Mouse (Mus musculus): ENCODE measurements around the gene Plk2.
A peak's percentile ranks its signal among the peaks of the same experiment; 100 is the strongest.
"Not testable (repeated sequence)": the region's sequence is repeated elsewhere in the genome, so short reads cannot be mapped to it uniquely, and the experiment has no call there.

Gene Plk2

DNA sequence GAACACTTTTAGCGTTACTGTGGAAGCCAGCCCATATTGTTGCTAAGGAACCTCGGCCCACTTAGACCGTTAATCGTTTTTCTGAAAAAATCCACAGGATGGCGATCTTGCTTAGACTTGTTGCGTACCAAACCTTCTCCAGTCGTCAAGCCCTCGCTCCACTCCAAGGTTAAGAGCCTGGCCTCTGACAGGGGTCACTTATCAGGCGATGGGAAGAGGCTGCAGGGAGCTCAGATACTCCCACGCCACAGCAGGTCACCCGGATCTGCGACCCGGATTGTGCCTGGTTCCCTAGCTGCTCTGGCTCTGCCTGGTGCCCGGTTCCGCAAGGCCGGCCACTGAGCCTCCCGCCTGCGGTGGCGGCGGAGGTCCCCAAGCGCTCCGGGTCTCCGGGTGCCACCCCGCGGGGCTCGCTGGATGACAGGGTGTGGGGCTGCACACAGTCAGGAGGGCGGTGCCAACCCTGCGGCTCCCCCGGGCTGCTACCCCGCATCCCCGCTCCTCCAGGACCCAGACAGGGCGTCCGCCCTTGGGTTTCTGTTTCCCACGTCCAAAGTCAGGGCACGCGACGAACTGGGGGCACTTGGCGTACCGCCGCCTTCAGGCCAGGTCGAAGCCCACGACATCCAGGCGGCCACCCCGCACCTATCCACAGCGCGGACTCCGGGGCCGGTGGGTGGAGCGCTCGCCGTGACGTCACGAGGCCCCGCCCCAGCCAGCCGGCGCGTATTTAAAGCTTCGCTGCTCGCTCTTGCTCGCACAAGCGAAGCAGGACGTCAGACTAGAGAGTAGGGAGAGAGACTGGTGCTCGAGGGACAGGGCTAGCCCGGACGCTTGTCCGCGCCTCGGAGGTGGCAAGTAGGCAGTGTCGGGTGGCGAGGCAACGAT lies at the start of gene Plk2:
Gene Plk2, plus strand, starts transcription at position 756 of the 888 bp plus-strand sequence.
- peak; percentile 89 to 95 for DNase-seq (ENCODE audit: low spot score in 2 of 2)

DNA sequence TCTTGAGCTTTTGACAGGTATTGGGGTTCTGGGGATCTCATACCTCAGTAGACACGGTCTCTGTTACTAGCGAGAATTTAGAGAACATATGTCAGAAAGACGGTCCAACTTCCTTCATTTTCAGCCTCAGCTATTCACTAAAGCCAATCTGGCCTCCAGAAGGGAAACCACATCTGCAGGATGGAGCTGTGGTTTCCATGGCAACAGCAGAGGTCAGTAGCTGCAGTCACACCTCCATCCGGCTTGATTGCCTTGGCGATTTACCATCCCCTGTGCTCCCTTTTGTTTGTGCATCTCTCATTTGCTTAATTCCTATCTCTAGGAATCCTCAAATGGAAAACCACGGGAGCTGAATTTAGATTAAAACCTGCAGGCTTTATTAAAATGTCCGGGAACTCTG lies 48.1 kb upstream of the Plk2 start:
- no peak for DNase-seq (ENCODE audit: low spot score in 2 of 2)

DNA sequence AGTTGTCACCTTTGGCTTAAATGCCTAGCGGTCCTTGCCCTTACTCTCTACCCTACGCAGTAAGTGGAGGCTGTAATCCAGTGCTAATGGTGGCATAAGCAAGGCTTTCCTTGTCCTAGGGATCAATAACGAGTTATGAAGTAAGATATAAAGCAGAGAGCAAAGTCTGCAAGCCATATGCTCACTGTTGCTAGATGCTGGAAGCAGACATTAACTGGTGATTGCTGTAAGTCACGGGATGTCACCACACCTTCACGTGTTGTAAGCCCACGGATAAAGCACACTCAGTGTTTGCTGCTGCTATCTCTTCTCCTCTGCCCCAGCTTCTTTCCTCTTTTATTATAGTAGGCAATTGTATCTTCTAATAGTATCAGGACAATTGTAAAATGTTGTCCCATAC lies 43.8 kb upstream of the Plk2 start:
- no peak for DNase-seq (ENCODE audit: low spot score in 2 of 2)

DNA sequence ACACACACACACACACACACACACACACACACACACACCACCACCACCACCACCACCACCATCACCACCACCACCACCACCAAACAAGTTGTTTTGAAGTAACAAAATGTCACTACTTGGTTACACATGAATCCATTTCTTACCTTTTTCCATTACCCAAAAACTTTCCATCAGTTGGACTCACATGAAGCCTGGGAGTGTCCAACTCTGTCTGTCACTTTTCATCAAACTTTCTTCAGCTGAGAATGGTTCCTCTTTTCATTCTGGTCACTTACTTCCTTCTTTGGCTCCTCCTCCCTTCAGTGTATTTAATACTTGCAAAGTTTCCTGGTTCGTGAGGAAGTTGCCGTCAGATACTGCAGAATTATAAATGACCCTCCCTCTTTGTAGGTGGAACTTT lies 37.9 kb upstream of the Plk2 start, which contains the start of gene Gapt:
Gene Gapt, minus strand, starts transcription at position 259 of the 400 bp plus-strand sequence.
- DNase-seq (ENCODE audit: low spot score in 2 of 2), result no peak

DNA sequence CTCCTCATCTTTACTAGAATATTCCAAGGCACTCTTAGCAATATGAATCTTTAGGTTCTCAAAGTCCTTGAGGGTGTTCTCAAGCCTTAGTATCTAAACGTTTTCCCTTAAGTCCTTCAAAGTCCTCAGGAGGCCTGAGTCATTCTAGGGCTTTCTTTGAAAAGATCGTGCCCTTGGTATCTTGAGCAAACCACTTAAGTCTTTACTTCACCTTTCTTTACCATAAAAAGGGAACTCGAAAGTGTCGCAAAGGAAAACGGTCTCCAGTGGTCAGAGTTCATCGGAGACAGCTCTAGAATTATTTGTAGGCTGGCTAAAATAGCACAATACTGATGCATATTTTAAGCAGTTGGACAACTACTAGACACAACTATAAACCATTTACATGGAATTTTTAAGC lies 31.1 kb upstream of the Plk2 start:
- DNase-seq (ENCODE audit: low spot score in 2 of 2), result no peak

DNA sequence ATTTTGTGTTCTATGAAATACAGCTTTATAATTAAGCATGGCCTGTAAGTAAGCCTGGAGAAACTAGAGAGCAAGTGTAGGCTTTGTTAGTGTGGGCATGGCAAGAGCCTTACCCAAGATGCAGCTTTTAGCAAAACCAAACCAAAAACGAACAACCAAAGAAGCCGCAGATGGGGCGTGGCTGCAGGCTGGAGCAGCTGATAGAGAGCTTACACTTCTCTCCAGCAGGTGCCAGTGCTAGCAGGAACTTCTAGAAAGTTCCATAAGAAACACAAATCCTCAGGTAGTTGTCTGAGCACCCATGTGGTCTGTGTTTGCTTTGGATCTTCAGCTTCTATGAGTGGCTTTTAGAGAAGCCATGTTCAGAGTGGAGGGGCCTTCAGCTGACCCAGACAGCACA lies 28.4 kb upstream of the Plk2 start:
- DNase-seq (ENCODE audit: low spot score in 2 of 2), result no peak

DNA sequence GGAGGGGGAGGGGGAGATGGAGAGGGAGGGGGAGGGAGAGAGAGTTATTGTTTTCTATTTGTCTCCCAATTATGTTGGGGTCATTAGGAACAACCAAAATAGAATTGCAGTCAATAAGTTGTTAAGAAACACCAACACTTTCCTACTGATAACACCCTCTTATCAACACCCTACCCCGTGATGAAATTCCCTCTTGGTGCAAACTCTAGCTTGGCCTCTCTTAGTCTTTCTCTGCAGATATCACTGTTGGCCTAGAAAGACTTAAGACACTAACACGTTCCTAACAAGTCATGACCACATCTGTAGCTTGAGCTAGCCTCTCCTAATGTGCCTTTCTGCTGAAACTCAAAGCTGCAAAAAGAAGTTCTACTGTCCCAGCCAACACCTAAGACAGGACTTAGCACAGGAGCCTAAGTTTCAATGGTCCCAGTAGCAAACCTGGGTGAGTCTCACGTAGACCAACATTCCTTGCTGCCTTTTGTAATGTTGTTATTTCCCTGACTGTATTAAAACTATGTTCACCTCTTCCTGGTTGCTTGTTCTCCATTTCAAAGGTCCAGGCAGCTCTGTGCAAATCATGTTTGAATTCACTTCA lies 26.8 kb upstream of the Plk2 start:
- no peak for DNase-seq (ENCODE audit: low spot score in 2 of 2)

DNA sequence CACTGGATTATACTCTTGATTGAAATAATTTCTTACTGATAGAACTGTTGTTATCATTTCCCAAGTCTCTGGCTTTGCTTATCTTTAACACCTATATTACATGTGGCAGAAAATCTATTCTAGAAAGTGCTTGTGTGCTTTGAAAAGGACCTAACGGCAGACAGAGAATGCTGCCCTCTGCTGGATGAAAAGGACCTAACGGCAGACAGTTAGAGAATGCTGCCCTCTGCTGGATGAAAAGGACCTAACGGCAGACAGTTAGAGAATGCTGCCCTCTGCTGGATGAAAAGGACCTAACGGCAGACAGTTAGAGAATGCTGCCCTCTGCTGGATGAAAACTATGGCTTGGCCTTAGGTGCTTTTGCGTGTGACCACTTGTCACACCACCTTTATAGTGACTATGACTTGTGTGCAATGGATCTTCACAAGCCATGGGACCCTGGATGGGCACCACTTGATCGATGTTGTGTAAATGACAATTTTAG lies 26.2 kb upstream of the Plk2 start:
- peak in 1 of 2 experiments; percentile 58 for DNase-seq (ENCODE audit: low spot score in 2 of 2)

DNA sequence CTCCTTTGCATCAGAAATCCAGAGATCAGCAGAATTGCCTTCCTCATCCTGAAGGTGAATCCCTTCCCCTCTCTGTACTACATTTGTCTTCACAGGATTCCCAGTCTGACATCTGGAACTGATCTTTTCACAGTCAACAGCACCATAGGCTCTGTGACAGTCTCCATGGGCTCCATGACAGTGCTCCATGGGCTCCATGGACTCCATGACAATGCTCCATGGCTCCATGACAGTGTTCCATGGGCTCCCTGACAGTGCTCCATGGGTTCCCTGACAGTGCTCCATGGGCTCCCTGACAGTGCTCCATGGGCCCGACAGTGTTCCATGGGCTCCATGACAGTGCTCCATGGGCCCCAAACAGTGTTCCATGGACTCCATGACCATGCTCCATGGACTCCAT lies 25.2 kb upstream of the Plk2 start:
- DNase-seq (ENCODE audit: low spot score in 2 of 2), result no peak

DNA sequence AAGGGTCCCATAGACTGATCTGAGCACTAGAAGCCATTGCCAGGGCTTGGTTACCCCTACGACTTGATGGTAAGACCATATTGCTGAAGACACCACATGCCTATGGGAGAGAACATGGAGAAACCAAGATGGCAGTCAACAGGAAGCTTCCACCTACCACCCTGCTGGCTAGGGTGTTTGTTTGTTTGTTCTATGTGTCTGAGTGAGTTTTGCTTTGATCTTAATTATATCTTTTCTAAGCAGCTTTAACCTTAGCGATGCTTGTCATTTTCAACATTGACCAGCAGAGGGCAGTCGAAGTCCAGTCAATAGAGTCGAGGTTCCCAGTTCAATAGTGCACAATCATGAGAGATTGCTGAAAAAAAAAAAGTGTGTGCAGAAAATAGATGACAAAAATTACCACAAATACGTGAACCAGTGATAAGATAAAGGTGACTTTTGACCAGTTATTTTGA lies 12.4 kb upstream of the Plk2 start:
- no peak for DNase-seq (ENCODE audit: low spot score in 2 of 2)

DNA sequence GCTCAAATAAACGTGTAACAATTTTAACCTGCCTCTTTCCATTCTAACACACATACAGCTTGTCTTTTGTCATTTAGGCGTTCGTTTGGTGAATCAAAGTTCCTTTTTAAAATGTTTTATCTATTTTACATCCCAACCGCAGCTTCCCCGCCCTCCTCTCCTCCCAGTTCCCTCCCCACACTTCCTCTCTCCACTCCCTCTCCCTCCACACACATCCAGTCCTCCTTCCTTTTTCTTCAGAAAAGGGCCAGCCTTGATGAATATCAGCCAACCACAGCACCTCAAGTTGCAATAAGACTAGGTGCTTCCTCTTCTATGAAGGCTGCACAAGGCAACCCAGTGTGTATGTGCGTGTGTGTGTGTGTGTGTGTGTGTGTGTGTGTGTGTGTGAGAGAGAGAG lies 10.3 kb upstream of the Plk2 start:
- no peak for DNase-seq (ENCODE audit: low spot score in 2 of 2)

DNA sequence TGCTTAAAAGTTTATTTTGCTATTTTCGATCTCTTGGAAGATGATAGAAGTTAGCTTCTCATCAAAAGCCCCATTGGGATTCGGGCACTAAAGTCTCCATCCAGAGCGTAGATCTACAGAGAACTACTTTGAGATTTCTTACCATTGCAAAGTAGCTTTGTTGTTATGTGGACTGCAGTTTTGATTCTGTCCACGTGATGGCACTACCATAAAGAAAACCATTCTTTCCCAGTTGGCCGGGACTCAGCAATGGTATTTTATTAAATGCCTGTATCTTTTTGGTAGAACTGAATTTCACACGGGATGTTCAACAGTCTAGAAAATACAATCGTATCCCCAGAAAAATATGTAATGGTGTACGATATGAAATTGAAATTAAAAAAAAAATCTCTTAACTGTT lies 2.6 kb upstream of the Plk2 start:
- DNase-seq (ENCODE audit: low spot score in 2 of 2), result peak in 1 of 2 experiments; percentile 68

DNA sequence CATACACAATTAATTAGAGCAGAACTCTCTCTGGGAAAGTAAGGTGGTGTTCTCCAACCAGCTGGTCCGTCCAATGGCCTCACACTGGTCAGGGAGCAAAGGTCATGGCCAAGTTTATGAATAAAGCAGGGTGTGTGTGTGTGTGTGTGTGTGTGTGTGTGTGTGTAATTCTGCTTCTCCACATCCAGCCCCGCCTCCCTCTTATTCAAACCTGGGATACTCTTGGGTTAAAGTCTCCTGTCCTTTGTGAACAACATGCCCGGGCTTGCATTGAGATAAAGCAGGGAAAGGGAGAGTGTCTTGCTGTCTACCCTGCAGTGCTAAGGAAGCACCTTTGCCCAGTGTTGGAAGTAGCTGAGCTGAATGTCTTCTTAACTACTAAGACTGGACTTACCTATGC lies 2.2 kb upstream of the Plk2 start:
- no peak for DNase-seq (ENCODE audit: low spot score in 2 of 2)

DNA sequence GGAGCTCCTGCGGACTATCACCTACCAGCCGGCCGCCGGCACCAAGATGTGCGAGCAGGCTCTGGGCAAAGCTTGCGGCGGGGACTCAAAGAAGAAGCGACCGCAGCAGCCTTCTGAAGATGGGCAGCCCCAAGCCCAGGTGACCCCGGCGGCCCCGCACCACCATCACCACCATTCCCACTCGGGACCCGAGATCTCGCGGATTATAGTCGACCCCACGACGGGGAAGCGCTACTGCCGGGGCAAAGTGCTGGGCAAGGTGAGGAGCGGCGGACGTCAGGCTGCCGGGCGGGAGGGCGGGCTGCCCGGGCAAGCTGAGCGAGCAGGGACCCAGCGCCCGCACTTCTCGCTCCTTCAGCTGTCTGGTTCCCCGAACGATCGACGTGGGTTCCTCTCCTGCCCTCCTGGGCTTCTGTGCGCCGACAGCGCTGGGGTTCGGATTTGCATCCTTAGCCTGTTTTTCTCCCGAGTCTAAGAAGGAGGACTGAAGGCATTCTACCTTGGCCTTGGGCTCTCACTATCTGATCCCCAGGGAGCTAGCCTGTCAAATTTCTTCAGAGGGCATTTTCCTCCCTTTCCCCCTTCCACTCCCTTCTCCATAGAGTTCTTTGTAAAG lies 441 bp downstream of the Plk2 start:
- DNase-seq (ENCODE audit: low spot score in 2 of 2), result no peak

DNA sequence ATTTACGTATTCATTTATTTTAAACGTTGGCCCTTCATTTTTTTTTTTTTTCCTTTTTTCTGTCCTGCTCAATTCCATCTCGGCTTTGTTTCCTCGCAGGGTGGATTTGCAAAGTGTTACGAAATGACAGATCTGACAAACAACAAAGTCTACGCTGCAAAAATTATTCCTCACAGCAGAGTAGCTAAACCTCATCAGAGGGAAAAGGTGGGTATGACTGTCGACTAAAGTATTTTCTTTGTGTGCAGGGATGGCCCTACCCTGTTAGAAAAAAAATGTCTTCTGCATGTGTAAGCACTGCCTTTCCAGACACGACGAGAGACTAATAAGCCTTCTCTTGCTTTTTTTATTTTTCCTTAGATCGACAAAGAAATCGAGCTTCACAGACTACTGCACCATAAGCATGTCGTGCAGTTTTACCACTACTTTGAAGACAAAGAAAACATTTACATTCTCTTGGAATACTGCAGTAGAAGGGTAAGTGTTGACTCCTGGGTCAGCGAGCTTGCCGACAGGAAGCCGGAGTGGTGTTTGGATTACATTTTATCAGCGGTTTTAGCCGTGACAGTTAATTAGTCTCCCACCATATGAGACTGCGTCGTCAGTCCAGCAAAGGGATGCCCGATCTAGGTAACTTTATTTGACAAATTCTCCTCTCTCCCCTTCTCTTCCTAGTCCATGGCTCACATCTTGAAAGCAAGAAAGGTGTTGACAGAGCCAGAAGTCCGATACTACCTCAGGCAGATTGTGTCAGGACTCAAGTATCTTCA lies 1.3 kb downstream of the Plk2 start:
- no peak for DNase-seq (ENCODE audit: low spot score in 2 of 2)

DNA sequence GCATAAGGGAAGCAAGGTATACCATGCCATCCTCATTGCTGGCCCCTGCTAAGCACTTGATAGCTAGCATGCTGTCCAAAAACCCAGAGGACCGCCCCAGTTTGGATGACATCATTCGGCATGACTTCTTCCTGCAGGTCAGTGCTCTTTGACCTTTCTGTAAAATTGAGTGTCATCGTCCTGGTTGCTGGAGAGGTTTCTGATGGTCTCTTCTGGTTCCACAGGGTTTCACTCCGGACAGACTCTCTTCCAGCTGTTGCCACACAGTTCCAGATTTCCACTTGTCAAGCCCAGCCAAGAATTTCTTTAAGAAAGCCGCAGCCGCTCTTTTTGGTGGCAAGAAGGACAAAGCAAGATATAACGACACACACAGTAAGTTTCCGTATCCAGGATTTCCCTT lies 2.9 kb downstream of the Plk2 start:
- DNase-seq (ENCODE audit: low spot score in 2 of 2), result no peak

DNA sequence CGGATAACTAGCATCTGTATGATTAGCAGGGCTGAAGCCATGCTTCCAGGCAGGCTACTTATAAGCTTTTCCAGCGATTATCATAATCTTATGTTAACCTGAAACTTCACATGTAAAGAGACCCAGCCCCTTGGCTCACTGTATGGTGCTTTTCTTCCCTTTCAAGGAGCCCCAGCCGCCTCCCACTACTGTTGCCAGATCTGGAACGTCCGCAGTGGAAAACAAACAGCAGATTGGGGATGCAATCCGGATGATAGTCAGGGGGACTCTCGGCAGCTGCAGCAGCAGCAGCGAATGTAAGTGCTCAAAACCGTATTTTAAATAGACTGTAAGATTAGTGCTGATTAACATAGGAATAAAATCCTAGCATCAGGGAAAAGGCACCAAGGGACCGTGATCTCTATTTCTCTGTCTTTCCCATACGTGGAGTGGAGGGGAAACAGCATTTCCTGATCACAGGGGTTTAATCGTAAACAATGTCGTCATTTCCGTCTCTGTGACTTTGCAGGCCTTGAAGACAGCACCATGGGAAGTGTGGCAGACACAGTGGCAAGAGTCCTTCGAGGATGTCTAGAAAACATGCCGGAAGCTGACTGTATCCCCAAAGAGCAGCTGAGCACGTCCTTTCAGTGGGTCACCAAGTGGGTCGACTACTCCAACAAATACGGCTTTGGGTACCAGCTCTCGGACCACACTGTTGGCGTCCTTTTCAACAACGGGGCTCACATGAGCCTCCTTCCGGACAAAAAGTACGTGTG lies 3.8 kb downstream of the Plk2 start:
- no peak for DNase-seq (ENCODE audit: low spot score in 2 of 2)

DNA sequence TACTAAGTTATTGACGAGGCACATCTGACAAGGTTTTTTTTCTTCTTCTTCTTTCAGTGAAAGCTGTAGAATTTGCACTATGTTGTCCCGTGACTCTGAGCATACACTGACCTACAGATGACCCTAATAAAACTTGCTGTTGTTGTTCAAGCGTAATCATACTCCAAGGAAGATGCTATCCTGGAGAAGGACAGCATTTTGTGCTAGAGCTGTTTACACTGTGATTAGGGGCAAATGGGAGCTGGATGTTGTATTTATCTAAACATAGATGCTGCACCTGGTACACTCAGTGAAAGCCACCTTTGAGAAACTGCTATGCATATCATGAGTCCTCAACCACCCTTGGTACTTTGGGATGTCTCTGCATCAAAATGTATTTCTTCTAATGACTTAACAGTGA lies 6.6 kb downstream of the Plk2 start:
- no peak for DNase-seq (ENCODE audit: low spot score in 2 of 2)

DNA sequence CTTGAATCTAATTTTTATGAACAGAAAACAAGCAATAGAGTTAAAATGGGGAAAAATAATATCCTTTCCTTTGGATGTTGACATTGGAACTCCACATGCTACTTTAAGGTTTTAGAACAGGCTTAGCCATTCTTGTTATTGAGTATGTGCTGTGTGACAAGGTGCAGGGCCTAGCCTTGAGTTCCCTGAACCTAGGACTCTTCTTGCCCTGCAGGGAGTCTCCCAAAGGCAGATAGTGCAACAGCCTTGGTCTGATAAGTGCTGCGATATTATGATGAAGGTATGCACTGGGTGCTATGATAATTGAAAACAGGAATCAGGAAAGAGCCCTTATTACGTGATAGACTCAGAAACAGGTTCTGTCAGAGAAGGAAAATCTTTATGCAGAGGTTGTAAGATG lies 7.0 kb downstream of the Plk2 start:
- DNase-seq (ENCODE audit: low spot score in 2 of 2), result no peak

DNA sequence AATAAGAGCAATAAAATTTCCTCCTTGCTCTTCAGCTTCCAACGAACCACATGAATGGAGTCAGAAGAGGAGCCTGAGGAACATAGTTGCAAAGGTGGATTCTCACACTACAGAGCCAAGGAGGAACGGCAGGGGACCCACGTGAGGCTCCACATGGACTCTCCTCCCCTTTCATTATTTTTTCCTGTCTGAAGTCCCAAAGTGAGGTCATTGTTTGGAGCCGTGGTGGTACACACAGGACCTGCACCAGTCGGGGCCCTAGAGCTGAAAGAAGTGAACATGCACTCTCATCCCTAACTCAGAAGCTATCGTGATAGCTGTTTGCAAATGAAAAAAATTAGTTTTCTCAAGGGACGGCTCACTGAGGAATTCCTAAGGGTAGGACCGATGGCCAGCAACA lies 9.2 kb downstream of the Plk2 start:
- DNase-seq (ENCODE audit: low spot score in 2 of 2), result no peak

DNA sequence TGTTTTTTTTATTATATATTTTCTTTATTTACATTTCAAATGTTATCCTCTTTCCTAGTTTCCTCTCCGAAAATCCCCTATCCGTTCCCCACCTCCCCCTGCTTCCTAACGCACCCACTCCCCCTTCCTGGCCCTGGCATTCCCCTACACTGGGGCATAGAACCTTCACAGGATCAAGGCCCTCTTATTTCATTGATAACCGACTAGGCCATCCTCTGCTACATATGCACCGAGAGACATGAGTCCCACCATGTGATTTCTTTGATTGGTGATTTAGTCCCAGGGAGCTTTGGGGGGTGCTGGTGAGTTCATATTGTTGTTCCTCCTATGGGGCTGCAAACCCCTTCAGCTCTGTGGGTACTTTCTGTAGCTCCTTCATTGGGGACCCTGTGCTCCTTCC lies 9.8 kb downstream of the Plk2 start:
- DNase-seq (ENCODE audit: low spot score in 2 of 2), result not testable (repeated sequence)
